ENCODE assay signal across 8 mouse cellular contexts in the genomic region with DNA sequence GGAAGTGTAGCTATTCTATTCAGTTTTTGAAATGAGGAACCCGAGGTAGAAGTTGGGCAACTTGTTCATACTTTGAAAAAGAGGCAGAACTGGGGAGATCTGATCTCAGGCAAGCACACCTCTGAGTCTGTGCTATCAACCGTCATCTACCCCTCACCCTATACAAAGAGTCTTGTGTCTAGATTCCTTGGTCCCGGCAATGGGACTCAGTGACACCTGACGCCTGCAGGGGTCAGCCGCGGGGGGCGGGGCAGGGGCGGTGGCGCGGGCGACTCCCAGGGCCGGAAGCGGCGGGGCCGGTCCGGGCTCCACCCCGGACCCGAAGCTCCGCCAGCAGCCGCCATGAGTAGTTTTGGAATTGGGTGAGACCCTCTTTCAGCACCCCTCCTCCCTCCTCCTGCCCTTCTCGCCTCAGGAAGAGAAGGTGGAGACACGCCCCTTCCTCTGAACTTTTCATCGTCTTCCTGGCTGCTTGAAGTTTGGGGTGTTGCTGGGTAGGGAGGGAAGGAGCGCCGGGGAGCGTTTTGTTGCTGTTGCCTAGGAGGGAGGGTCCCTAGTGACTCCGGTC. TPM values are rescaled to one million over a fixed set of nuclear protein-coding genes. Genes with fewer than 3 reads are reported as not detected.
DNase-seq lines count a peak whose midpoint lies in the region; ATAC-seq lines count a peak whose summit lies in the region.

No protein-coding gene starts in this region.

- H3K36me3 ChIP-seq in forebrain, embryonic 16.5 days (ENCODE audit: control insufficient read depth, insufficient read depth): no peaks in the 10 kb centered on the region
- no peaks in the 10 kb centered on the region for H3K36me3 ChIP-seq in liver, embryonic 15.5 days (replicated peaks)
- H3K36me3 ChIP-seq in neural tube, embryonic 11.5 days (ENCODE audit: control insufficient read depth, insufficient read depth, low read length): no peaks in the 10 kb centered on the region

- peak overlapping the region; percentile 45 for H3K9ac ChIP-seq in forebrain, embryonic 16.5 days (replicated peaks; ENCODE audit: low read depth, low read length)
- peak overlapping the region; percentile 49 for H3K9ac ChIP-seq in liver, embryonic 15.5 days
- H3K9ac ChIP-seq in neural tube, embryonic 11.5 days (ENCODE audit: low read length): peak overlapping the region; percentile 52

- no peak overlapping the region for H3K27ac ChIP-seq in forebrain, embryonic 16.5 days (ENCODE audit: low read length)
- 0 out of 2 replicates have a peak overlapping the region, but pooled peaks have one; percentile 4 for H3K27ac ChIP-seq in liver, embryonic 15.5 days (replicated peaks)
- no peak overlapping the region for H3K27ac ChIP-seq in neural tube, embryonic 11.5 days (ENCODE audit: low read depth, low read length)

- H3K4me3 ChIP-seq in forebrain, embryonic 16.5 days (replicated peaks; ENCODE audit: low read length): peak overlapping the region; percentile 29
- H3K4me3 ChIP-seq in liver, embryonic 15.5 days (replicated peaks): peak overlapping the region; percentile 58
- peak overlapping the region; percentile 37 for H3K4me3 ChIP-seq in neural tube, embryonic 11.5 days (ENCODE audit: low read depth, low read length)

- H3K4me2 ChIP-seq in forebrain, embryonic 16.5 days (ENCODE audit: low read length): peak overlapping the region; percentile 46
- H3K4me2 ChIP-seq in liver, embryonic 15.5 days: peak overlapping the region; percentile 73
- peak overlapping the region; percentile 60 for H3K4me2 ChIP-seq in neural tube, embryonic 11.5 days (ENCODE audit: low read depth)

- intact Hi-C loops in gastrocnemius, postnatal 14 days (cut with DNase I; ENCODE audit: low total_unique reads): no loop called here

- peaks cover 14% of the 10 kb centered on the region for H3K27me3 ChIP-seq in forebrain, embryonic 16.5 days (replicated peaks; ENCODE audit: control insufficient read depth, insufficient read depth, low read length)
- peaks cover 57% of the 10 kb centered on the region for H3K27me3 ChIP-seq in liver, embryonic 15.5 days
- H3K27me3 ChIP-seq in neural tube, embryonic 11.5 days (ENCODE audit: control insufficient read depth, insufficient read depth, low read length): peaks cover 38% of the 10 kb centered on the region

- H3K9me3 ChIP-seq in forebrain, embryonic 16.5 days (ENCODE audit: control insufficient read depth, low read length): no peaks in the 10 kb centered on the region
- H3K9me3 ChIP-seq in liver, embryonic 15.5 days (replicated peaks): no peaks in the 10 kb centered on the region
- H3K9me3 ChIP-seq in neural tube, embryonic 11.5 days (ENCODE audit: control insufficient read depth, low read length): no peaks in the 10 kb centered on the region

- DNase-seq in B cell, adult 2 months: peak; percentile 44 to 50
- DNase-seq in R1 (ENCODE audit: low read depth, low spot score): peak; percentile 90
- peak; percentile 72 for DNase-seq in induced T-regulatory cell, adult 2 months (ENCODE audit: low read depth)
- peak; percentile 68 for DNase-seq in neural tube, embryonic 11.5 days (ENCODE audit: low spot score)
- DNase-seq in cerebellum, postnatal 14 days: no peak
- DNase-seq in gastrocnemius, postnatal 14 days: no peak

- ATAC-seq in forebrain, embryonic 16.5 days: no peak
- ATAC-seq in liver, embryonic 15.5 days (ENCODE audit: insufficient read depth): peak; percentile 38; the same call in 1 of the 2 replicates
- no peak for ATAC-seq in neural tube, embryonic 11.5 days (ENCODE audit: insufficient read depth, low FRiP score, low TSS enrichment)

- H3K4me1 ChIP-seq in forebrain, embryonic 16.5 days (replicated peaks; ENCODE audit: control insufficient read depth, insufficient read depth, low read length): peaks cover 46% of the 10 kb centered on the region
- peaks cover 49% of the 10 kb centered on the region for H3K4me1 ChIP-seq in liver, embryonic 15.5 days (replicated peaks)
- peaks cover 2% of the 10 kb centered on the region; the same call in 1 of the 2 replicates for H3K4me1 ChIP-seq in neural tube, embryonic 11.5 days (ENCODE audit: control insufficient read depth, insufficient read depth, low read length)

- WGBS in forebrain, embryonic 16.5 days: 2% methylated on average over 26 of the region's 27 CpGs
- under 1% methylated on average over 27 of the region's 27 CpGs for WGBS in liver, embryonic 15.5 days (ENCODE audit: insufficient replicate concordance)
- 2% methylated on average over 26 of the region's 27 CpGs for WGBS in neural tube, embryonic 11.5 days

RNA-seq across cellular contexts. Expression of a gene that starts 4.7 kb away (rescaled TPM):
- 8.3 and 14.4 TPM in 2 replicates for polyA plus RNA-seq in forebrain, embryonic 16.5 days (2015; fragmentation: Nextera tagmentation; extraction: Ambion mirVana)
- 3.9 and 4.2 TPM in 2 replicates for polyA plus RNA-seq in liver, embryonic 15.5 days (2015; fragmentation: Nextera tagmentation; extraction: Ambion mirVana)
- polyA plus RNA-seq in neural tube, embryonic 11.5 days (2014; fragmentation: Nextera tagmentation; extraction: Ambion mirVana): 1.3 and 2.0 TPM in 2 replicates
- total RNA-seq in gastrocnemius, postnatal 14 days (2021): 10 to 100 TPM; 12.1 to 14.2 TPM

RNA-seq across cellular contexts. Expression of a gene that starts 15.0 kb away (rescaled TPM):
- 21.8 and 32.1 TPM in 2 replicates for polyA plus RNA-seq in forebrain, embryonic 16.5 days (2015; fragmentation: Nextera tagmentation; extraction: Ambion mirVana)
- 0.36 and 1.0 TPM in 2 replicates for polyA plus RNA-seq in liver, embryonic 15.5 days (2015; fragmentation: Nextera tagmentation; extraction: Ambion mirVana)
- polyA plus RNA-seq in neural tube, embryonic 11.5 days (2014; fragmentation: Nextera tagmentation; extraction: Ambion mirVana): 0.69 and 0.76 TPM in 2 replicates
- total RNA-seq in gastrocnemius, postnatal 14 days (2021): under 1 TPM in 1 of 2 experiments, not detected in 1; 0.09 TPM

RNA-seq across cellular contexts. Expression of a gene that starts 31.4 kb away (rescaled TPM):
- polyA plus RNA-seq in forebrain, embryonic 16.5 days (2015; fragmentation: Nextera tagmentation; extraction: Ambion mirVana): 2.5 and 2.7 TPM in 2 replicates
- polyA plus RNA-seq in liver, embryonic 15.5 days (2015; fragmentation: Nextera tagmentation; extraction: Ambion mirVana): 0.50 TPM in 2 replicates
- polyA plus RNA-seq in neural tube, embryonic 11.5 days (2014; fragmentation: Nextera tagmentation; extraction: Ambion mirVana): 2.4 and 2.6 TPM in 2 replicates
- total RNA-seq in gastrocnemius, postnatal 14 days (2021): 1 to 10 TPM; 2.9 to 4.3 TPM

RNA-seq across cellular contexts. Expression of a gene that starts 31.4 kb away (rescaled TPM):
- 116 and 118 TPM in 2 replicates for polyA plus RNA-seq in forebrain, embryonic 16.5 days (2015; fragmentation: Nextera tagmentation; extraction: Ambion mirVana)
- 52.8 and 55.6 TPM in 2 replicates for polyA plus RNA-seq in liver, embryonic 15.5 days (2015; fragmentation: Nextera tagmentation; extraction: Ambion mirVana)
- 148 and 152 TPM in 2 replicates for polyA plus RNA-seq in neural tube, embryonic 11.5 days (2014; fragmentation: Nextera tagmentation; extraction: Ambion mirVana)
- 10 to 100 TPM; 62.3 to 66.5 TPM for total RNA-seq in gastrocnemius, postnatal 14 days (2021)

RNA-seq across cellular contexts. Expression of a gene that starts 31.9 kb away (rescaled TPM):
- 17.1 and 22.4 TPM in 2 replicates for polyA plus RNA-seq in forebrain, embryonic 16.5 days (2015; fragmentation: Nextera tagmentation; extraction: Ambion mirVana)
- 4.1 and 4.6 TPM in 2 replicates for polyA plus RNA-seq in liver, embryonic 15.5 days (2015; fragmentation: Nextera tagmentation; extraction: Ambion mirVana)
- polyA plus RNA-seq in neural tube, embryonic 11.5 days (2014; fragmentation: Nextera tagmentation; extraction: Ambion mirVana): 12.9 and 13.9 TPM in 2 replicates
- total RNA-seq in gastrocnemius, postnatal 14 days (2021): 1 to 10 TPM; 3.1 to 4.2 TPM

Comparison
In these comparisons a context has a peak if more than half of its experiments do, and no peak if none do; other contexts are left out.
1. DNase-seq: peak in B cell, adult 2 months (2 of 2), R1 (single experiment), induced T-regulatory cell, adult 2 months (single experiment) and neural tube, embryonic 11.5 days (single experiment); none in cerebellum, postnatal 14 days (0 of 2) and gastrocnemius, postnatal 14 days (single experiment).
2. RNA of a gene that starts 15.0 kb away (polyA plus RNA-seq): 21.8 to 32.1 TPM in forebrain, embryonic 16.5 days; 0.69 to 0.76 TPM in neural tube, embryonic 11.5 days and 0.36 to 1.0 TPM in liver, embryonic 15.5 days; every median in the first group is over 10 times any median in the second.
3. Peak in every context shown above with its lines, with median percentiles within 50 percentile points of each other: H3K4me2 ChIP-seq, H3K4me3 ChIP-seq and H3K9ac ChIP-seq.